Mouse (Mus musculus): ENCODE results near the gene Sergef. TPM values are rescaled to one million over a fixed set of nuclear protein-coding genes. Genes with fewer than 3 reads are reported as not detected.

Sergef gene
- total RNA-seq, 1 experiment: 5.4 TPM

GRCm38 (mm10) chr7:46529259-46529658 lies 110.3 kb downstream of the Sergef start:
- Histone ChIP-seq H3K4me1 (ENCODE audit: control insufficient read depth in 2 of 2, insufficient read depth in 2 of 2, low read length in 2 of 2, poor library complexity in 1 of 2) (peaks cover 0 to 5% of the 10 kb centered on the region in 2 experiments; a peak in 2 of 4 replicates), H3K9ac (ENCODE audit: insufficient read depth, low read depth, low read length, poor library complexity, severe bottlenecking) (no peak overlapping the region), H3K4me3 (ENCODE audit: insufficient read depth in 1 of 2, low read depth in 1 of 2, low read length in 2 of 2, poor library complexity in 1 of 2, severe bottlenecking in 1 of 2) (no peak overlapping the region), H3K27ac (ENCODE audit: insufficient read depth, low read depth, low read length, poor library complexity, severe bottlenecking) (no peak overlapping the region), H3K9me3 (ENCODE audit: control insufficient read depth, insufficient read depth, low read depth, low read length) (no peaks in the 10 kb centered on the region), H3K36me3 (ENCODE audit: control insufficient read depth, insufficient read depth, low read length, poor library complexity, severe bottlenecking) (no peaks in the 10 kb centered on the region)
- no peak for DNase-seq (ENCODE audit: low read depth, low spot score)
- in situ Hi-C loops (cut with MboI; ENCODE audit: low sequenced_read_pairs in 2 of 2, unreplicated experiment in 2 of 2): no loop called here
- TF ChIP-seq ZNF384 (IDR thresholded peaks at IDR 0.05; ENCODE audit: low read depth, low read length) (no peak), CHD2 (IDR thresholded peaks at IDR 0.05; ENCODE audit: low read depth, low read length) (no peak), MAFK (IDR thresholded peaks at IDR 0.05; ENCODE audit: insufficient read depth, low read depth, low read length) (no peak), ZC3H11A (IDR thresholded peaks at IDR 0.05; ENCODE audit: borderline replicate concordance, low read depth, low read length) (no peak), HCFC1 (IDR thresholded peaks at IDR 0.05; ENCODE audit: borderline replicate concordance, insufficient read depth, low read length) (no peak)

GRCm38 (mm10) chr7:46526665-46527154 lies 112.9 kb downstream of the Sergef start:
- in situ Hi-C loops (cut with MboI; ENCODE audit: low sequenced_read_pairs in 2 of 2, unreplicated experiment in 2 of 2): no loop called here
- TF ChIP-seq HCFC1 (IDR thresholded peaks at IDR 0.05; ENCODE audit: borderline replicate concordance, insufficient read depth, low read length) (no peak), ZC3H11A (IDR thresholded peaks at IDR 0.05; ENCODE audit: borderline replicate concordance, low read depth, low read length) (no peak), CHD2 (IDR thresholded peaks at IDR 0.05; ENCODE audit: low read depth, low read length) (no peak), ZNF384 (IDR thresholded peaks at IDR 0.05; ENCODE audit: low read depth, low read length) (no peak), MAFK (IDR thresholded peaks at IDR 0.05; ENCODE audit: insufficient read depth, low read depth, low read length) (no peak)
- Histone ChIP-seq H3K27ac (ENCODE audit: insufficient read depth, low read depth, low read length, poor library complexity, severe bottlenecking) (no peak overlapping the region), H3K4me1 (ENCODE audit: control insufficient read depth in 2 of 2, insufficient read depth in 2 of 2, low read length in 2 of 2, poor library complexity in 1 of 2) (peaks cover 0 to 4% of the 10 kb centered on the region in 2 experiments; a peak in 1 of 4 replicates), H3K9ac (ENCODE audit: insufficient read depth, low read depth, low read length, poor library complexity, severe bottlenecking) (no peak overlapping the region), H3K36me3 (ENCODE audit: control insufficient read depth, insufficient read depth, low read length, poor library complexity, severe bottlenecking) (no peaks in the 10 kb centered on the region), H3K9me3 (ENCODE audit: control insufficient read depth, insufficient read depth, low read depth, low read length) (no peaks in the 10 kb centered on the region), H3K4me3 (ENCODE audit: insufficient read depth in 1 of 2, low read depth in 1 of 2, low read length in 2 of 2, poor library complexity in 1 of 2, severe bottlenecking in 1 of 2) (no peak overlapping the region)
- no peak for DNase-seq (ENCODE audit: low read depth, low spot score)

- no peaks in the 10 kb centered on the region for H3K36me3 ChIP-seq (ENCODE audit: control insufficient read depth, insufficient read depth, low read length, poor library complexity, severe bottlenecking)
- in situ Hi-C loops (cut with MboI; ENCODE audit: low sequenced_read_pairs in 2 of 2, unreplicated experiment in 2 of 2): no loop called here
- no peak for DNase-seq (ENCODE audit: low read depth, low spot score)
Observed at GRCm38 (mm10) chr7:46523215-46523614, 116.4 kb downstream of the Sergef start.

GRCm38 (mm10) chr7:46521794-46522193 lies 117.8 kb downstream of the Sergef start:
- Histone ChIP-seq H3K4me1 (ENCODE audit: control insufficient read depth in 2 of 2, insufficient read depth in 2 of 2, low read length in 2 of 2, poor library complexity in 1 of 2) (peaks cover 0 to 3% of the 10 kb centered on the region in 2 experiments; a peak in 1 of 4 replicates), H3K9ac (ENCODE audit: insufficient read depth, low read depth, low read length, poor library complexity, severe bottlenecking) (no peak overlapping the region), H3K4me3 (ENCODE audit: insufficient read depth in 1 of 2, low read depth in 1 of 2, low read length in 2 of 2, poor library complexity in 1 of 2, severe bottlenecking in 1 of 2) (no peak overlapping the region), H3K9me3 (ENCODE audit: control insufficient read depth, insufficient read depth, low read depth, low read length) (no peaks in the 10 kb centered on the region), H3K36me3 (ENCODE audit: control insufficient read depth, insufficient read depth, low read length, poor library complexity, severe bottlenecking) (no peaks in the 10 kb centered on the region), H3K27ac (ENCODE audit: insufficient read depth, low read depth, low read length, poor library complexity, severe bottlenecking) (no peak overlapping the region)
- no peak for DNase-seq (ENCODE audit: low read depth, low spot score)
- in situ Hi-C loops (cut with MboI; ENCODE audit: low sequenced_read_pairs in 2 of 2, unreplicated experiment in 2 of 2): no loop called here
- TF ChIP-seq ZNF384 (IDR thresholded peaks at IDR 0.05; ENCODE audit: low read depth, low read length) (no peak), MAFK (IDR thresholded peaks at IDR 0.05; ENCODE audit: insufficient read depth, low read depth, low read length) (no peak), ZC3H11A (IDR thresholded peaks at IDR 0.05; ENCODE audit: borderline replicate concordance, low read depth, low read length) (no peak), CHD2 (IDR thresholded peaks at IDR 0.05; ENCODE audit: low read depth, low read length) (no peak)

More at GRCm38 (mm10) chr7:46523215-46523614, 116.4 kb downstream of the Sergef start:
- H3K4me1 ChIP-seq (ENCODE audit: control insufficient read depth in 2 of 2, insufficient read depth in 2 of 2, low read length in 2 of 2, poor library complexity in 1 of 2): peaks cover 0 to 3% of the 10 kb centered on the region in 2 experiments; a peak in 1 of 4 replicates
- H3K9me3 ChIP-seq (ENCODE audit: control insufficient read depth, insufficient read depth, low read depth, low read length): no peaks in the 10 kb centered on the region
- H3K27ac ChIP-seq (ENCODE audit: insufficient read depth, low read depth, low read length, poor library complexity, severe bottlenecking): no peak overlapping the region
- TF ChIP-seq MAFK (IDR thresholded peaks at IDR 0.05; ENCODE audit: insufficient read depth, low read depth, low read length): no peak
- TF ChIP-seq ZC3H11A (IDR thresholded peaks at IDR 0.05; ENCODE audit: borderline replicate concordance, low read depth, low read length): no peak
- TF ChIP-seq HCFC1 (IDR thresholded peaks at IDR 0.05; ENCODE audit: borderline replicate concordance, insufficient read depth, low read length): no peak
- TF ChIP-seq CHD2 (IDR thresholded peaks at IDR 0.05; ENCODE audit: low read depth, low read length): no peak
- no peak for TF ChIP-seq ZNF384 (IDR thresholded peaks at IDR 0.05; ENCODE audit: low read depth, low read length)
- no peak overlapping the region for H3K4me3 ChIP-seq (ENCODE audit: insufficient read depth in 1 of 2, low read depth in 1 of 2, low read length in 2 of 2, poor library complexity in 1 of 2, severe bottlenecking in 1 of 2)
- no peak overlapping the region for H3K9ac ChIP-seq (ENCODE audit: insufficient read depth, low read depth, low read length, poor library complexity, severe bottlenecking)

Measured in ES-E14 (cell line).